Mouse (Mus musculus): ENCODE data around the gene Zfp935. TPM values are rescaled to one million over a fixed set of nuclear protein-coding genes. Genes with fewer than 3 reads are reported as not detected.
"Not testable (repeated sequence)": the region's sequence is repeated elsewhere in the genome, so short reads cannot be mapped to it uniquely, and the experiment has no call there.

The Zfp935 gene
- total RNA-seq (2022) = 1 to 10 TPM in 1 of 4 experiments, under 1 TPM in 2, not detected in 1; 0.40 to 1.2 (median 0.40) TPM

GRCm38 (mm10) chr13:62558189-62559110 lies at the start of gene Zfp935:
Gene Zfp935, minus strand, starts transcription at chr13:62558511.
- peak; percentile 36 to 50 for DNase-seq (ENCODE audit: low spot score in 2 of 2)

- not testable (repeated sequence) for DNase-seq (ENCODE audit: low spot score in 2 of 2)
These were observed 12.8 kb upstream of the Zfp935 start, which contains the start of gene Zfp934 for GRCm38 (mm10) chr13:62571099-62571498. Gene Zfp934, minus strand, starts transcription at chr13:62571199.

GRCm38 (mm10) chr13:62561696-62562095 lies 3.4 kb upstream of the Zfp935 start:
- not testable (repeated sequence) for DNase-seq (ENCODE audit: low spot score in 2 of 2)

GRCm38 (mm10) chr13:62530129-62530528 lies 28.2 kb downstream of the Zfp935 start:
- DNase-seq (ENCODE audit: low spot score in 2 of 2) = not testable (repeated sequence)

GRCm38 (mm10) chr13:62510641-62511420 lies 47.5 kb downstream of the Zfp935 start:
- not testable (repeated sequence) for DNase-seq (ENCODE audit: low spot score in 2 of 2)

- not testable (repeated sequence) for DNase-seq (ENCODE audit: low spot score in 2 of 2)
These were observed 85.7 kb downstream of the Zfp935 start for GRCm38 (mm10) chr13:62472661-62473060.

GRCm38 (mm10) chr13:62469947-62470346 lies 88.4 kb downstream of the Zfp935 start:
- not testable (repeated sequence) for DNase-seq (ENCODE audit: low spot score in 2 of 2)

GRCm38 (mm10) chr13:62466424-62467334 lies 91.6 kb downstream of the Zfp935 start, which contains the start of gene Gm49359:
Gene Gm49359, minus strand, starts transcription at chr13:62466832.
- DNase-seq (ENCODE audit: low spot score in 2 of 2) = peak; percentile 78 to 79

Small RNAs within 50 kb of the gene (microRNA-seq; reads per million reads assigned to microRNA genes)
- gene Gm22256 = not detected

Other genes starting within 250 kb of the Zfp935 start
- gene Gm3604, start 175.3 kb downstream of the Zfp935 start, total RNA-seq (2022) = under 1 TPM; 0.21 to 0.74 (median 0.31) TPM
- 1 to 10 TPM; 3.6 to 5.5 (median 4.8) TPM for gene Gm49359, start 91.7 kb downstream of the Zfp935 start, total RNA-seq (2022)
- gene Zfp934, start 12.7 kb upstream of the Zfp935 start, total RNA-seq (2022) = 1 to 10 TPM; 1.4 to 3.6 (median 3.0) TPM
- 1 to 10 TPM in 3 of 4 experiments, under 1 TPM in 1; 0.56 to 1.3 (median 1.2) TPM for gene 6720489N17Rik, start 65.7 kb upstream of the Zfp935 start, total RNA-seq (2022)
- gene Platr25, start 202.2 kb upstream of the Zfp935 start, total RNA-seq (2022) = 1 to 10 TPM in 3 of 4 experiments, under 1 TPM in 1; 0.48 to 2.1 (median 1.6) TPM
- gene Gm5141, start 227.3 kb upstream of the Zfp935 start, total RNA-seq (2022) = under 1 TPM; 0.22 to 0.60 (median 0.44) TPM

Measured in gastrocnemius, adult 8-10 months (tissue).